Mouse (Mus musculus) testis, postnatal 14 days (tissue): ENCODE measurements around the gene Tet3.

Experiments used
- DNase-seq: peaks from one replicate; pipeline ENCODE4 v3.0.0; 2021; ENCODE audit warnings: low spot score

Gene Tet3

DNA sequence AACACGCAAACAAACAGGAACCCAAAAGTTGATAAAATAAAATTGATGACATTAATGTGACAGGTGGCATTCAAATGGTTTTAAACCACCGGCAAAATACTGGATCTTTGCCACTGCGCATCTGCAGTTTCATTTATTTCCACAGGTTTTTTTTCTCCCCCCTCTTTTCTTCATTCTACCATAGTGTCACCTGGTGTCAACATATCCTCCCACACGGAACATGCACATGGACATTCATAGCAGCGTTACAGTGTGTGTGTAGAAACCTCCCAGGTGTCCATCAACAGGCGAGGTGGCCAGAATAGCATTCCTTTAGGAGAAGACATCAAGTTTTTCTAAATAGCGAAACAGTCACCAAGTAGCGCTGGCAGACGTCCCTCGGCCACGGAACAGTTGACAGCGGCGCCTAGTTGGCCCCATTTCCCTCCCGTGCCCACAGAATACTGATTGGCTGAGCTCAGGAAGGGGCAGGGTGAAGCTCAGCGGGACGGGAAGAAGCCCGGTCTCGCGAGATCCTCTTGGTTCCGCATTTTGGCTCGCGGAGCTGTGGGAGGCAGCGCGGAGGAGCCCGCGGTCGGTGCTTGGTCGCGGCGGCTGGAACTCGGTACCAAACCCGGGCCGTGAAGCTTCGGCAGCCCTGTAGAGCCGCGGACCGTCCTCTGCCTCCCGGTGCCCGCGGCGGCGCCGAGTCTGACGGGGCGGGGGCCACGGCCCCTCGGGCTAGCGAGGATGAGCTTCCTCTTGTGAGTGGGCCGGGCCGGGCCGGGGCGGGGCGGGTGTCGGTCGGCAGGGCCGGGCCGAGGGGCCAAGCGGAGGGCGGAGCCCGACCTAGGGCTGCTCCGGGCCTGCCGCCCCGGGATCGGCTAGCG, 133.1 kb downstream of the Tet3 start, which contains the start of the genes Mthfd2 and Mob1a:
Mthfd2 (minus strand) TSS at position 384 of the 869 bp plus-strand sequence.
Mob1a (plus strand) TSS at position 492 of the 869 bp plus-strand sequence.
- peak; percentile 95 for DNase-seq

DNA sequence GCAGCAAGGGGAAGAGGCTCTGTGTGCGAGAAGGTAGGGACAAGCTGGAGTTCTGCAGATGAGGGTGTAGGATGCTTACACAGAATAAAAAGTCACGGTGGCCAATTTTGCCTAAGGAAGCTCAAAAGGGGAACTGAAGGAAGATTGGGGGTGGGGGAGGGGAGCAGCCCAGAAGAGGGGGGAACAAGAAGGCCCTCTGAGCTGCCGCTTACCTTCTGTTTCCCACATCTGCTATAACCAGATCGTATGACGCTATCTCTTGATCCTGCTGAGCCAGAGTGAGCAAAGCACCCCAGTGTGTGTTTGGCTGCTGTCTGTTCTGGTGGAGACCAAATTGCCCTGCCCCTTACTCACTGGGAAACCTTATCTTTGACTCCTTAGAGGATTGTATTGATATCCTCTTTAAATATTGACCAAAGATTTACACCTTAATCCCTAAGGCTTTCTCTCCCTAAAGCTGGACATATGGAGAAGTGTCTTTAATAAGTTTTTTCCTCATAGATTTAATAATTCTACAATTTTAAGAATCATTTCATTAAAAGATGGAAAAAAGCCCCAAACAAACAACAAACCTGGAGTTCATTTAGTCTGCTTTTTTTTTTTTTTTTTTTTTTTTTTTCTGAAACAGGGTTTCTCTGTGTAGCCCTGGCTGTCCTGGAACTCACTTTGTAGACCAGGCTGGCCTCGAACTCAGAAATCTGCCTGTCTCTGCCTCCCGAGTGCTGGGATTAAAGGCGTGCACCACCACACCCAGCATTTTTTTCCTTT, 135.0 kb downstream of the Tet3 start:
- no peak for DNase-seq

DNA sequence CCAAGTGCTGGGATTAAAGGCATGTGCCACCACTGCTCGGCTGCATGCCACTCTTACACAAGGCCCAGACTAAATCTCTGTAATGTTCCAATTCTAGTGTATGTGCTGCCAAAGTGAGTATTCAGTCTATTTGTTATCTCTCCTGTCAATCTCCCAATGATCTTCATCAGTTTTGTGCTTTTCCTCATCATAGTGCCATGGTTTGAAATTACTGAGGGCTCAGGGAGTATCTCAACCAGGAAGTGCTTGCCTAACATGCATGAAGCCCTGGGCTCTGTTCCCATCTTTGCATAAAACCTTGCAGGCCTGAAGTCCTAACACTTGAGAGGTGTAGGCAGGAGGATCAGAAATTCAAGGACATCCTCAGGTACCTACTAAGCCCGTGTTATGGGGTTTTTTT, 136.1 kb downstream of the Tet3 start:
- no peak for DNase-seq

- DNase-seq: no peak
These were observed 137.0 kb downstream of the Tet3 start for GRCm38 (mm10) chr6:83321927-83322326.

GRCm38 (mm10) chr6:83317108-83317741, 141.7 kb downstream of the Tet3 start:
- peak; percentile 96 for DNase-seq

DNA sequence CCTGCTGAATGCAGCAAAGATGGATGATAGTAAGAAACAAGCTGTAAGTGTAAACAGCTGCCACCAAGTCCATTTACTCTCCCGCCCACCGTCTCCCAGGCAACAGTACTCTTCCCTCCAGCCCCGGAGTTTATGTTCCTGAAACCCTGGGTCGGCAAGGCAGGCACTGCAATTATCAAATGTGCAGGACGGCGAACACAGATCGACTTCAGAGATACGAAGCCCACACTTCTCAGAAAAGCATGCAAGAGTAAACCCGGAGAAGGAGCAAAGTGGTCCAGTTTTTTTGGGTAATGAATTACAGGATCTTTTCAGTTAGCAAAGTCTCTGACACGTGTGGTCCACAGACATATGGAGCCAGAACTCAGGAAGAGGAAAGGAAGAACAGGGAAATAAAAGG, 142.9 kb downstream of the Tet3 start:
- DNase-seq: peak; percentile 38

- peak; percentile 51 for DNase-seq
These were observed 143.6 kb downstream of the Tet3 start for GRCm38 (mm10) chr6:83315293-83315692.

GRCm38 (mm10) chr6:83312514-83312913, 146.4 kb downstream of the Tet3 start:
- DNase-seq: no peak
